Mouse (Mus musculus): ENCODE data around the gene Akap13. TPM values are rescaled to one million over a fixed set of nuclear protein-coding genes. Genes with fewer than 3 reads are reported as not detected.

Gene Akap13
- polyA plus RNA-seq, 1 experiment from 2014 or later: 31.0 TPM

DNA sequence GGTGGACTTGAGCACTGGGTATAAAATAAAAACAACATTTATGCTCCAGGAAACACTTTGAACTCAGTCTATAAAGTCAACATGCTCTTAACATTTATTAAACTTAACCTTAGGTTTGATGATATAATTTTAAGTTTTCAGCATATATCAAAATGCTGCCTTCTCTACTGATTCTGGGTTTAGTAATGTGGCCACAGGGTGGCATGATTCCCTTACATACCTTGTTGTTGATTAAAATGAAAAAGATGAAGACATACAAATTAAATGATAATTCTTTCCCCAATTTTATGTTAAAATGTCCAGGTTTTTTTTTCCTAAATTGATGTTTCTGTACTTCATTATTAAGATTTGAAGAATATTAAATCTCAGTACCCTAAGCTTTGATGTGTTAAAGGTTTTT is 113.5 kb downstream of the Akap13 start:
- Histone ChIP-seq H3K4me2 (ENCODE audit: low read depth, low read length, severe bottlenecking) (no peak overlapping the region), H3K9me3 (ENCODE audit: control insufficient read depth, low read length) (no peaks in the 10 kb centered on the region), H3K36me3 (ENCODE audit: control insufficient read depth, insufficient read depth, low read length) (no peaks in the 10 kb centered on the region), H3K4me1 (replicated peaks; ENCODE audit: control insufficient read depth, insufficient read depth, low read length) (no peaks in the 10 kb centered on the region), H3K27me3 (ENCODE audit: control insufficient read depth, insufficient read depth, low read length) (no peaks in the 10 kb centered on the region), H3K9ac (ENCODE audit: low read length) (no peak overlapping the region), H3K27ac (ENCODE audit: low read depth, low read length) (no peak overlapping the region), H3K4me3 (ENCODE audit: low read depth, low read length) (no peak overlapping the region)
- no peak for DNase-seq (ENCODE audit: low spot score)
- ATAC-seq (replicated peaks; ENCODE audit: low FRiP score): no peak

DNA sequence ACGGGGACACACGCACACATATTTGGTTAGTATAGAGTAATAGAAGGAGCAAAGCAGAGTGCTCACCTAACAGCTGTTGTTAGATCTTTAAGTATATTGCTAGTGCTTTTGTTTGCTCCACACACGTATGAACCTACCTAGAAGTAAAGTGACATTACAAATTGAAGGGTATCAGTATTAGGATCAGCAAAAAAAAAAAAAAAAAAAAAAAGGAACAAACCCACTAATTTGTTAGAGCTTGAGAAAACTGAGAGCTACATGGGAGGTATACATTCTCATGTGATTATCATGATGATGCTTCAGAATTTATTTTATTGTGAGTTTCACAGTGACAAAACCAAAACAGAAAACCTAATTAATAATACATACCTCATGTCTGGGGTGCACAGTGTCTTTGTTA is 114.9 kb downstream of the Akap13 start:
- Histone ChIP-seq H3K4me1 (replicated peaks; ENCODE audit: control insufficient read depth, insufficient read depth, low read length) (no peaks in the 10 kb centered on the region), H3K27ac (ENCODE audit: low read depth, low read length) (no peak overlapping the region), H3K36me3 (ENCODE audit: control insufficient read depth, insufficient read depth, low read length) (no peaks in the 10 kb centered on the region), H3K27me3 (ENCODE audit: control insufficient read depth, insufficient read depth, low read length) (no peaks in the 10 kb centered on the region), H3K9ac (ENCODE audit: low read length) (no peak overlapping the region), H3K4me3 (ENCODE audit: low read depth, low read length) (no peak overlapping the region), H3K4me2 (ENCODE audit: low read depth, low read length, severe bottlenecking) (no peak overlapping the region), H3K9me3 (ENCODE audit: control insufficient read depth, low read length) (no peaks in the 10 kb centered on the region)
- ATAC-seq (replicated peaks; ENCODE audit: low FRiP score) (no peak), DNase-seq (ENCODE audit: low spot score) (no peak)
- 93% methylated on average over 3 of the region's 3 CpGs for WGBS

DNA sequence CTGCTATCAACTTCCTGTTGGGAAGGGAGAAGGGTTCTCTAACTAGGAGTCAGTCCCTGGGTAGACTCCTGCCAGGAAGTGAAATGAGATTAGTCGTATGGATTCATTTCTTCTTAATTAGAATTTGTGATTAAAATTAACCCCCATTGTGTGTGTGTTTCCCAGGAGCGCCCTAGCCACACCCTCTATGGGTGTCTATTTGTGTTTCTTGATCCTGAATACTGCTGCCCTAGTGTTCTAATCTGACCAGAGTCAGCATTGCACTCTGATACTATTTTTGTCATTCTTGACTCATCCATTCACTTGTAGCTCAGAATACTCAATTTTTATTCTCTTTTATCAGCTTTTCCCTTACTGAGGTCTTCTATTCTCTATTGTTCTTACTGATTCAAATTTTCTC is 115.7 kb downstream of the Akap13 start:
- Histone ChIP-seq H3K4me3 (ENCODE audit: low read depth, low read length) (no peak overlapping the region), H3K36me3 (ENCODE audit: control insufficient read depth, insufficient read depth, low read length) (no peaks in the 10 kb centered on the region), H3K4me2 (ENCODE audit: low read depth, low read length, severe bottlenecking) (no peak overlapping the region), H3K27ac (ENCODE audit: low read depth, low read length) (no peak overlapping the region), H3K9ac (ENCODE audit: low read length) (no peak overlapping the region), H3K27me3 (ENCODE audit: control insufficient read depth, insufficient read depth, low read length) (no peaks in the 10 kb centered on the region), H3K4me1 (replicated peaks; ENCODE audit: control insufficient read depth, insufficient read depth, low read length) (no peaks in the 10 kb centered on the region), H3K9me3 (ENCODE audit: control insufficient read depth, low read length) (no peaks in the 10 kb centered on the region)
- no peak for DNase-seq (ENCODE audit: low spot score)
- ATAC-seq (replicated peaks; ENCODE audit: low FRiP score): no peak
- WGBS: 66% methylated on average over 2 of the region's 2 CpGs

DNA sequence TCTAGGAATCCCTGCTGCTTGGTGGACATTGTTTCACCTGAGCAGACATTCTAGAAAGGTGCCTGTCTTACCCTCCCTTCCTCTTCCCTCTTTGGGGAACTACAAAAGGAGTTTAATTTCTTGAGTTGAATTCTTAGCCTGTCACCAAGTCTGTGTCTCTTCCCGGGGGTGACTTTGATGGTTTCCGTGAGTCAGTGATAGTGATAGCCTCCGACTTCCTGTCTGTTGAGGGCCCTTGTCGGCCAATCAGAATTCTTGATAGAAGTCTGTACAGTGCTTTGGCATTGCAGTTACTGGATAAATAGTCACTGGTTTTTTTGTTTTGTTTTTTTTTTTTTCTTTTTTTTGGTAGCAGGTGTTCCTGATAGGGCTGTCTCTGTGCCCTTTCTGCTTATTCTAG is 116.8 kb downstream of the Akap13 start:
- H3K4me3 ChIP-seq (ENCODE audit: low read depth, low read length): no peak overlapping the region
- no peak for ATAC-seq (replicated peaks; ENCODE audit: low FRiP score)
- DNase-seq (ENCODE audit: low spot score): no peak
- H3K4me2 ChIP-seq (ENCODE audit: low read depth, low read length, severe bottlenecking): no peak overlapping the region
- no peaks in the 10 kb centered on the region for H3K9me3 ChIP-seq (ENCODE audit: control insufficient read depth, low read length)
- no peak overlapping the region for H3K27ac ChIP-seq (ENCODE audit: low read depth, low read length)
- WGBS: 85% methylated on average over 4 of the region's 4 CpGs
- no peaks in the 10 kb centered on the region for H3K36me3 ChIP-seq (ENCODE audit: control insufficient read depth, insufficient read depth, low read length)
- no peaks in the 10 kb centered on the region for H3K4me1 ChIP-seq (replicated peaks; ENCODE audit: control insufficient read depth, insufficient read depth, low read length)
- H3K9ac ChIP-seq (ENCODE audit: low read length): no peak overlapping the region
- no peaks in the 10 kb centered on the region for H3K27me3 ChIP-seq (ENCODE audit: control insufficient read depth, insufficient read depth, low read length)

DNA sequence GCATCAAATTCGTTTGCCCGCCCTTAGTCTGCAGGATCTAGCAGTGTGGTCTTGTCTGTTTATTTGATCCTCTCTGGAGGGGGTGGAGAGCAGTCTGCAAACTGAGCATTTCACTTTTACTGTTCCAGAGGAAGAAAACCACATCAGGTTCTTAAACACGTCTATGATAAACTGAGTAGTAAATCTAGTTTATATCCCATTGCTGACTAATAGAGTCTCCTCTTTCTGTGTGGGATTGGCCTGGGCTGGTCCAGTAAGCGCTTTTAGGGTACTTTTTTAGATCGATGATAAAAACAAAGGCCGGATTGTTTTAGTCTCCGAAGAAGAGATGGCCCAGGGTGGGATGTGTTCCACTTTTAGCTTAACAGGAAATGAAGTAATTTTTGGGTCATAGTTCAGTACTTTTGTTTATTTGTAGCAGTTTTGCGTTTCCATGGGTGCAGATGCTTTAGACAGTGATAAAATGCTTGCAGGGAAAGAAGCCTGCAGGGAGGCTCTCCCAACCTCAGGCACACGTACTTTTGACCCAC is 119.9 kb downstream of the Akap13 start:
- Histone ChIP-seq H3K4me3 (ENCODE audit: low read depth, low read length) (no peak overlapping the region), H3K4me1 (replicated peaks; ENCODE audit: control insufficient read depth, insufficient read depth, low read length) (no peaks in the 10 kb centered on the region), H3K9ac (ENCODE audit: low read length) (no peak overlapping the region), H3K27me3 (ENCODE audit: control insufficient read depth, insufficient read depth, low read length) (no peaks in the 10 kb centered on the region), H3K27ac (ENCODE audit: low read depth, low read length) (no peak overlapping the region), H3K4me2 (ENCODE audit: low read depth, low read length, severe bottlenecking) (no peak overlapping the region), H3K36me3 (ENCODE audit: control insufficient read depth, insufficient read depth, low read length) (no peaks in the 10 kb centered on the region), H3K9me3 (ENCODE audit: control insufficient read depth, low read length) (no peaks in the 10 kb centered on the region)
- 65% methylated on average over 9 of the region's 9 CpGs for WGBS
- DNase-seq (ENCODE audit: low spot score) (no peak), ATAC-seq (replicated peaks; ENCODE audit: low FRiP score) (no peak)

DNA sequence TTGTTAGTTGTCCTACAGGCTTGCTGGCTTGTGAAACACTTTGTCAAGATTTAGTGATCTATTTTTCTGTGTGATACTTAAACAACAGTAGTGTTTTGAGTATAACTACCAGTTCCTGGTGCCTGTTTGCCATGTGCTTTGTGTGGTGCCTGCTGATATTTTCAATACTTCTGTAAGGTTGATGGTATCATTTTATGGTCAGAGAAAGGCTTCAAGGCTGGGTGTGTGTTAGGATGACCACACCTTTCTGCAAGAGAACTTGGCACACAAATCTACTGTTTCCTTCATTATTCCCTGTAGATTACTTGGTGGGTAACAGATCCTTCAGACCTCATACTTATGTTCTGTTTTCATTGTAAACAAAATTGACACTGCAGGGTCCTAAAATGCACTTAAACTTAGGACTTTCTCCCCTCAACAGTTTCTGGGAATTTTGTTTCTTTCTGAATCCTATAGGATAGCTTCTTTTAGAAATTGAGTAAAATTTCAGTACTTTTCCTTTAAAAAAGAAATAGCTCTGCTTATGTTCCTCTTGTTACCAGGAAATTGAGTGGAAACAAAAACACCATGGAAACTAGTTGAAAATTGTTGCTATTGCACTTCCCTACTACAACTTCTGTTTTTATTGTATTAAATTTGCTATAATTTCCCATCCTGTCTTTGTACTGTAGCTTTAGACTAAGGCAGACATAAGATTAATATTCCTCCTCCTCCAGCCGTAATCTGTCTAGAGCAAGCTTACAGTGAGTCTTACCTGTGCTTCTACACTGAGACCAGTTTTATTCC is 120.7 kb downstream of the Akap13 start:
- DNase-seq (ENCODE audit: low spot score): no peak
- 92% methylated on average over 1 of the region's 1 CpGs for WGBS
- Histone ChIP-seq H3K4me3 (ENCODE audit: low read depth, low read length) (no peak overlapping the region), H3K27ac (ENCODE audit: low read depth, low read length) (no peak overlapping the region), H3K4me1 (replicated peaks; ENCODE audit: control insufficient read depth, insufficient read depth, low read length) (no peaks in the 10 kb centered on the region), H3K9ac (ENCODE audit: low read length) (no peak overlapping the region), H3K4me2 (ENCODE audit: low read depth, low read length, severe bottlenecking) (no peak overlapping the region), H3K27me3 (ENCODE audit: control insufficient read depth, insufficient read depth, low read length) (no peaks in the 10 kb centered on the region), H3K9me3 (ENCODE audit: control insufficient read depth, low read length) (no peaks in the 10 kb centered on the region), H3K36me3 (ENCODE audit: control insufficient read depth, insufficient read depth, low read length) (no peaks in the 10 kb centered on the region)
- ATAC-seq (replicated peaks; ENCODE audit: low FRiP score): no peak

DNA sequence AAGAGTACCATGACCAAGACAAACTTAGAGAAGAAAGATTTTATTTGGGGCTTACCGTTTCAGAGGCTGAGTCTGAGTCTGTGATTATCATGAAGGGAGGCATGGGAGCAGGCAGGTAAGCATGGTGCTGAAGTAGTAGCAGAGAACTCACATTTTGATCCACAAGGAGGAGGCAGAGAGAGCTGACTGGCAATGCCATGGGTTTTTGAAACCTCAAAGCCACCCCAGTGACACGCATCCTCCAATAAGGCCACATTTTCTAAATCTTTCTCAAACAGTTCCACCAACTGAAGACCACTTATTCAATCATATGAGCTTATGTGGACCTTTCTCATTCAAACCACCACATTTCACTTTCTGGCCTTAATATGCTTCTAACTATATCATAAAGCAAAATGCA is 121.5 kb downstream of the Akap13 start:
- H3K9ac ChIP-seq (ENCODE audit: low read length): no peak overlapping the region
- WGBS: 97% methylated on average over 2 of the region's 2 CpGs

DNA sequence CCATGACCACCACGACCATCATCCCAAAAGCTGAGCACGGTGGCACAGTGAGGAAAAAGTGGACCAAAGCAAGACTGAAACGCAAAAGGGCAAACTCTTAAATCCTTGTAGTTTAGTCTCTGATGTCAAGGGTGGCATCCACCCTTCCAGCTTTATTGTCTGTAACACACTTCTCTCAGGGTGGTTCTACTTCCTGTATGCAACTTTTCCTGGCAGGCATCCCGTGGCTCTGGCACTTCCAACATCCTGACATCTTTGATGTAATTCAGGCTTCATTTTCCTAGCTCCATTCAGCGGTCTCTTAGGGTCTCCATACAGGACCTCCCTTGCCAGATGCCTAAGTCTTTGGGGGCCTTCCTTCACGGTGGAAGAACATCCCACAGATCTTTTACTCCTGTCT is 122.0 kb downstream of the Akap13 start:
- H3K9ac ChIP-seq (ENCODE audit: low read length): no peak overlapping the region
- H3K27ac ChIP-seq (ENCODE audit: low read depth, low read length): no peak overlapping the region
- ATAC-seq (replicated peaks; ENCODE audit: low FRiP score) (no peak), DNase-seq (ENCODE audit: low spot score) (no peak)
- 89% methylated on average over 6 of the region's 6 CpGs for WGBS
- no peaks in the 10 kb centered on the region for H3K27me3 ChIP-seq (ENCODE audit: control insufficient read depth, insufficient read depth, low read length)
- H3K36me3 ChIP-seq (ENCODE audit: control insufficient read depth, insufficient read depth, low read length): no peaks in the 10 kb centered on the region
- no peaks in the 10 kb centered on the region for H3K4me1 ChIP-seq (replicated peaks; ENCODE audit: control insufficient read depth, insufficient read depth, low read length)
- H3K4me3 ChIP-seq (ENCODE audit: low read depth, low read length): no peak overlapping the region
- no peak overlapping the region for H3K4me2 ChIP-seq (ENCODE audit: low read depth, low read length, severe bottlenecking)
- H3K9me3 ChIP-seq (ENCODE audit: control insufficient read depth, low read length): no peaks in the 10 kb centered on the region

More for the DNA sequence above, 121.5 kb downstream of the Akap13 start:
- no peaks in the 10 kb centered on the region for H3K4me1 ChIP-seq (replicated peaks; ENCODE audit: control insufficient read depth, insufficient read depth, low read length)
- DNase-seq (ENCODE audit: low spot score) (no peak), ATAC-seq (replicated peaks; ENCODE audit: low FRiP score) (no peak)
- H3K36me3 ChIP-seq (ENCODE audit: control insufficient read depth, insufficient read depth, low read length): no peaks in the 10 kb centered on the region
- H3K27me3 ChIP-seq (ENCODE audit: control insufficient read depth, insufficient read depth, low read length): no peaks in the 10 kb centered on the region
- H3K4me2 ChIP-seq (ENCODE audit: low read depth, low read length, severe bottlenecking): no peak overlapping the region
- H3K4me3 ChIP-seq (ENCODE audit: low read depth, low read length): no peak overlapping the region
- H3K27ac ChIP-seq (ENCODE audit: low read depth, low read length): no peak overlapping the region
- H3K9me3 ChIP-seq (ENCODE audit: control insufficient read depth, low read length): no peaks in the 10 kb centered on the region

DNA sequence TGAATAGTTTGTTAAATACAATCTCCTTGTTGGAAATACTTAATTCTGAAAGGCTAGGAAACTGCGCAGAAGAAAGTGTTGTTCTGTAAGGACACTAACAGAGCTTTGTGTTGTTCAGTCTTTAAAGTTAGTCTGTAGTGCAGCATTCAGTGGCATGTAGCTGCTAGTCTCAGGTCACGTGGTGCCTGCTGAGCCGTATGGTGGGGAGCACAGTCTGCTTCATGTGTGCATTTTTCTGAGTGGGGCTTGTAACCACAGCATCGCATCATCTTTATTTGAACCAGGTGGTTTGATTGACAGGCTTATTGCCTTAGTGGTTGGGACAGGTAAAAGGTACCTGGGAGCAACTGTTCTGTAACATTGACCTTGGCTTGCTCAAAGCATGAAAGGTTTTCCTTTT is 123.3 kb downstream of the Akap13 start:
- no peak for ATAC-seq (replicated peaks; ENCODE audit: low FRiP score)
- whole genome bisulfite sequencing: 90% methylated on average over 4 of the region's 4 CpGs

More for the DNA sequence above, 123.3 kb downstream of the Akap13 start:
- no peaks in the 10 kb centered on the region for H3K27me3 ChIP-seq (ENCODE audit: control insufficient read depth, insufficient read depth, low read length)
- no peak overlapping the region for H3K27ac ChIP-seq (ENCODE audit: low read depth, low read length)
- no peak for DNase-seq (ENCODE audit: low spot score)
- no peak overlapping the region for H3K4me3 ChIP-seq (ENCODE audit: low read depth, low read length)
- H3K36me3 ChIP-seq (ENCODE audit: control insufficient read depth, insufficient read depth, low read length): no peaks in the 10 kb centered on the region
- H3K4me1 ChIP-seq (replicated peaks; ENCODE audit: control insufficient read depth, insufficient read depth, low read length): no peaks in the 10 kb centered on the region
- H3K9me3 ChIP-seq (ENCODE audit: control insufficient read depth, low read length): no peaks in the 10 kb centered on the region
- no peak overlapping the region for H3K4me2 ChIP-seq (ENCODE audit: low read depth, low read length, severe bottlenecking)
- no peak overlapping the region for H3K9ac ChIP-seq (ENCODE audit: low read length)

All from forebrain, embryonic 11.5 days (tissue).